In genomic region chr17:29422912-29423504, GRCm38 (mm10) we compare ENCODE assay signal across 14 mouse cellular contexts.
DNase-seq lines count a peak whose midpoint lies in the region; ATAC-seq and TF ChIP-seq lines count a peak whose summit lies in the region.
"Had no signal": no experiment of that assay in that cellular context is flagged by ENCODE, and none has a peak within 500 bp of the region (broad histone marks: within the 10 kb centered on the region; RNA-seq: fewer than 3 reads in every experiment).

No protein-coding gene starts in this region.

- H3K9ac ChIP-seq in heart, embryonic 11.5 days (ENCODE audit: low read depth, low read length) = no peak overlapping the region
- no peak overlapping the region for H3K9ac ChIP-seq in heart, adult 2 months (ENCODE audit: low read depth, low read length)
- no peak overlapping the region for H3K9ac ChIP-seq in midbrain, embryonic 11.5 days (ENCODE audit: low read length)
- H3K9ac ChIP-seq: hindbrain, embryonic 15.5 days; kidney, embryonic 15.5 days; liver, embryonic 15.5 days; stomach, embryonic 15.5 days had no signal

- no peaks in the 10 kb centered on the region for H3K9me3 ChIP-seq in heart, embryonic 11.5 days (replicated peaks; ENCODE audit: control insufficient read depth, low read length)
- 0 out of 2 replicates have a peak, but pooled peaks cover 3% of the 10 kb centered on the region for H3K9me3 ChIP-seq in midbrain, embryonic 11.5 days (ENCODE audit: control insufficient read depth, low read length)
- H3K9me3 ChIP-seq: hindbrain, embryonic 15.5 days; kidney, embryonic 15.5 days; stomach, embryonic 15.5 days had no signal

- H3K4me1 ChIP-seq in heart, embryonic 11.5 days (ENCODE audit: control insufficient read depth, insufficient read depth, low read length) = peaks cover 17% of the 10 kb centered on the region
- H3K4me1 ChIP-seq in heart, adult 2 months (ENCODE audit: control insufficient read depth, insufficient read depth, low read length) = peaks cover 6% of the 10 kb centered on the region
- peaks cover 33% of the 10 kb centered on the region for H3K4me1 ChIP-seq in small intestine, adult 2 months (ENCODE audit: control insufficient read depth, insufficient read depth, insufficient read length, low read length)
- no peaks in the 10 kb centered on the region for H3K4me1 ChIP-seq in midbrain, embryonic 11.5 days (ENCODE audit: control insufficient read depth, insufficient read depth, low read length)
- H3K4me1 ChIP-seq: hindbrain, embryonic 15.5 days; stomach, embryonic 15.5 days had no signal

- no peak for TF ChIP-seq POLR2A in heart, adult 2 months (IDR thresholded peaks at IDR 0.05; ENCODE audit: insufficient read depth, low read depth, low read length)
- no peak for TF ChIP-seq POLR2A in small intestine, adult 2 months (IDR thresholded peaks at IDR 0.05; ENCODE audit: low read depth, low read length)

- no peaks in the 10 kb centered on the region for H3K27me3 ChIP-seq in heart, embryonic 11.5 days (ENCODE audit: control insufficient read depth, insufficient read depth, low read length)
- H3K27me3 ChIP-seq in heart, adult 2 months (ENCODE audit: control insufficient read depth, insufficient read depth, low read length) = no peaks in the 10 kb centered on the region
- no peaks in the 10 kb centered on the region for H3K27me3 ChIP-seq in small intestine, adult 2 months (ENCODE audit: control insufficient read depth, insufficient read depth, low read length)
- no peaks in the 10 kb centered on the region for H3K27me3 ChIP-seq in midbrain, embryonic 11.5 days (ENCODE audit: control insufficient read depth, insufficient read depth, low read length)
- H3K27me3 ChIP-seq: hindbrain, embryonic 15.5 days; kidney, embryonic 15.5 days; stomach, embryonic 15.5 days had no signal

- H3K79me2 ChIP-seq in heart, adult 2 months (replicated peaks; ENCODE audit: control insufficient read depth, insufficient read depth, low read length) = no peaks in the 10 kb centered on the region

- peak; percentile 89 for TF ChIP-seq EP300 in heart, adult 2 months (IDR thresholded peaks at IDR 0.05; ENCODE audit: insufficient read depth, low read depth, low read length)

- no peak overlapping the region for H3K4me3 ChIP-seq in heart, embryonic 11.5 days (ENCODE audit: low read depth, low read length)
- H3K4me3 ChIP-seq in heart, adult 2 months = no peak overlapping the region
- H3K4me3 ChIP-seq in small intestine, adult 2 months (ENCODE audit: low read depth, low read length) = no peak overlapping the region
- no peak overlapping the region for H3K4me3 ChIP-seq in midbrain, embryonic 11.5 days (ENCODE audit: low read depth, low read length)
- H3K4me3 ChIP-seq: erythroblast, embryonic 14.5 days; hindbrain, embryonic 15.5 days; kidney, embryonic 15.5 days; liver, embryonic 15.5 days; stomach, embryonic 15.5 days had no signal

- H3K36me3 ChIP-seq in heart, embryonic 11.5 days (ENCODE audit: control insufficient read depth, insufficient read depth, low read length) = no peaks in the 10 kb centered on the region
- no peaks in the 10 kb centered on the region for H3K36me3 ChIP-seq in heart, adult 2 months (ENCODE audit: control insufficient read depth, insufficient read depth, low read length)
- no peaks in the 10 kb centered on the region for H3K36me3 ChIP-seq in small intestine, adult 2 months (ENCODE audit: control insufficient read depth, insufficient read depth, low read length)
- no peaks in the 10 kb centered on the region for H3K36me3 ChIP-seq in midbrain, embryonic 11.5 days (ENCODE audit: control insufficient read depth, insufficient read depth, low read length)
- H3K36me3 ChIP-seq: hindbrain, embryonic 15.5 days; kidney, embryonic 15.5 days; liver, embryonic 15.5 days; stomach, embryonic 15.5 days had no signal

- H3K27ac ChIP-seq in heart, embryonic 11.5 days (ENCODE audit: low read depth, low read length) = no peak overlapping the region
- peak overlapping the region; percentile 78 for H3K27ac ChIP-seq in heart, adult 2 months
- peak overlapping the region; percentile 96 for H3K27ac ChIP-seq in small intestine, adult 2 months (ENCODE audit: insufficient read depth, low read depth, low read length)
- no peak overlapping the region for H3K27ac ChIP-seq in midbrain, embryonic 11.5 days (ENCODE audit: low read depth, low read length)
- H3K27ac ChIP-seq: hindbrain, embryonic 15.5 days; kidney, embryonic 15.5 days; liver, embryonic 15.5 days; stomach, embryonic 15.5 days had no signal

- 65% methylated on average over 8 of the region's 8 CpGs for WGBS in heart, embryonic 11.5 days (ENCODE audit: insufficient replicate concordance)
- WGBS in heart, adult 2 months = 54% methylated on average over 8 of the region's 8 CpGs
- WGBS in small intestine, adult 2 months = 29% methylated on average over 8 of the region's 8 CpGs
- WGBS in midbrain, embryonic 11.5 days = 85% methylated on average over 8 of the region's 8 CpGs

- peak; percentile 99 for DNase-seq in heart, adult 11 months
- peak; percentile 58 to 84 for DNase-seq in heart, adult 2 months
- DNase-seq in heart, postnatal 25 days (ENCODE audit: low spot score) = peak; percentile 52
- DNase-seq in midbrain, embryonic 11.5 days (ENCODE audit: low spot score, missing footprints) = no peak
- no peak for DNase-seq in cerebellum, postnatal 14 days

- intact Hi-C loops in heart, adult 2 months (cut with DNase I) = loop anchor here (2.0 kb wide), 2 partner anchors 34 to 70 kb away; no protein-coding TSS in a partner anchor
- intact Hi-C loops in heart, postnatal 25 days (cut with DNase I) = loop anchor here (5.0 kb wide), 1 partner anchor 34 kb away; no protein-coding TSS in a partner anchor

- no peak for TF ChIP-seq CTCF in heart, adult 2 months (IDR thresholded peaks at IDR 0.05)
- TF ChIP-seq CTCF in small intestine, adult 2 months (IDR thresholded peaks at IDR 0.05; ENCODE audit: extremely low read depth, insufficient read length, insufficient replicate concordance, low read depth, low read length) = no peak

- ATAC-seq in heart, embryonic 11.5 days (replicated peaks; ENCODE audit: insufficient number of reproducible peaks, low FRiP score, low TSS enrichment) = no peak
- no peak for ATAC-seq in midbrain, embryonic 11.5 days (ENCODE audit: low FRiP score)
- ATAC-seq in CD4-positive, CD25-positive, alpha-beta regulatory T cell, adult 4 months = no peak
- ATAC-seq: activated CD4-positive, CD25-positive, alpha-beta regulatory T cell, adult 4 months had no signal

- no peak overlapping the region for H3K4me2 ChIP-seq in heart, embryonic 11.5 days
- H3K4me2 ChIP-seq in midbrain, embryonic 11.5 days = no peak overlapping the region
- H3K4me2 ChIP-seq: hindbrain, embryonic 15.5 days; kidney, embryonic 15.5 days; liver, embryonic 15.5 days; stomach, embryonic 15.5 days had no signal

Comparison
In these comparisons a context has a peak if more than half of its experiments do, and no peak if none do; other contexts are left out.
1. H3K27ac ChIP-seq: peak in heart, adult 2 months (single experiment) and small intestine, adult 2 months (single experiment); none in heart, embryonic 11.5 days (single experiment) and midbrain, embryonic 11.5 days (single experiment).
2. DNase-seq: peak in heart, adult 11 months (single experiment), heart, adult 2 months (2 of 2) and heart, postnatal 25 days (single experiment); none in midbrain, embryonic 11.5 days (single experiment) and cerebellum, postnatal 14 days (0 of 2).